Mouse (Mus musculus): ENCODE data around the gene Lmna.

The Lmna gene

DNA sequence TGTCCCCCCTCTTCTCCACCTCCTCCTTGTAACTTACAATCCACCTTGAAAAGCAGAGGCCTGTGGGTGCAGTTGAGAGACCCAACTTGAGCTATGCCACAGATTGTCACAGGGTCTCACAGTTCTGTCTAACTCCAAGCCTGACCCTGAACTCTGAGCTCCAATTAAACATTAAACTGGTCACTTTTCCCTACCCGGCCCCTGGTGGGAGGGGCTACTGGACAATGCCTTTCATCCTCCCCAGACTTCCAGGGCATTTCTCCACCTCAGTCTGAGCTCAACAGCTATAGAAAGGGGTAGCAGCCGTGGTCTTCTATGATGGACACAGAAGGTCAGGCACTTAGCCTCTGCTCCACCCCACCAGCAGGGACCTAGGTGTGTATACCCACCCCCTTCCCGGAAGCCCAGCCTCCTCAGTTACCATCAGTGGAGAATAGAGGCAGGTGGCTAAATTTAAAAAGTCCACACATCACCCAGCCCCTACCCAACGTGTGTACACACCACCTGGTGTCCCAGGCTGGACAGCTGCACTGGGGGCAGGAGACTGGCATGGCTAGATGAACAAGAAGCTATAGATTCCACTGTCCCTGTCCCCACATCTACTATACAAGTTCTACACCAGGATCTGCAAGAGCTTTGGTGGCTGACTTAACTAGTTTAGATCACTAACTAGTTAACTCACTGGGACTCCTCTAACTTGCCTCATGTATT lies 8.9 kb downstream of the Lmna start:
- DNase-seq (ENCODE audit: low spot score in 2 of 2): no peak

DNA sequence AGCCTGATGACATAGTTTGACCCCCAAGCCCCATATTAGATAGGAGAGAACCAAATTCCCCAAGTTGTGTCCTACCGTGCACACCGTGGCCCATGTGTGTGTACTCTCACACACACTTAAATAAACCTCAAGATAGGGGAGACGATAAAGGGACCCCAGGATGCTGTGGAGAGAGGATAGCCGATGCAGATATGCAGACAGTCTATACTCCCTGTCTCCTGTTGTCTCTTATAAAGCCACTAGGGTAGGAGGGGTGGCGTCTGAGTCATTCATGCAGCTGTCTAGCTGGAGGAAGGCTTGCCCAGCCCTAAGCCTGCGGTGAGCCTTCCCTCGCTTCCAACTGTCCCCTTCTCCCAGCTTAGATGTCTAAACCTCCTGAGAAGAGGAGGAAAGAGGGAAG lies 9.7 kb downstream of the Lmna start:
- no peak for DNase-seq (ENCODE audit: low spot score in 2 of 2)

DNA sequence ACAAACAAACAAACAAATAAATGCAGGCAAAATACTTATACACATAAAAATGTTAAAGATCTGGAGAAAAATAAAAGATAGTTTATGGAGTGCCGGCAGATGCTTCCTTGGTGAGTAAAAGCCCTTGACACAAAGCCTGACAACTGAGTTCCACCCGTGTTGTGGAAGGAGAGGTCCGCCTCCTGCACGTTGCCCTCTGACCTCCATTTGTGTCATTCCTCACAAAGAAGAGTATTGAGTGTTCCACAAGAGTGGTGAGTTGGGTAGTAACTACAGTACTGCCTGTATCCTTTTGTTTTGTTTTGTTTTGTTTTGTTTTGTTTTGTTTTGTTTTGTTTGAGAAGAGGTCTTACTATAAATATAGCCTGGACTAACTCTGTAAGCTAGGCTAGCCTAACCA lies 10.2 kb downstream of the Lmna start:
- no peak for DNase-seq (ENCODE audit: low spot score in 2 of 2)

DNA sequence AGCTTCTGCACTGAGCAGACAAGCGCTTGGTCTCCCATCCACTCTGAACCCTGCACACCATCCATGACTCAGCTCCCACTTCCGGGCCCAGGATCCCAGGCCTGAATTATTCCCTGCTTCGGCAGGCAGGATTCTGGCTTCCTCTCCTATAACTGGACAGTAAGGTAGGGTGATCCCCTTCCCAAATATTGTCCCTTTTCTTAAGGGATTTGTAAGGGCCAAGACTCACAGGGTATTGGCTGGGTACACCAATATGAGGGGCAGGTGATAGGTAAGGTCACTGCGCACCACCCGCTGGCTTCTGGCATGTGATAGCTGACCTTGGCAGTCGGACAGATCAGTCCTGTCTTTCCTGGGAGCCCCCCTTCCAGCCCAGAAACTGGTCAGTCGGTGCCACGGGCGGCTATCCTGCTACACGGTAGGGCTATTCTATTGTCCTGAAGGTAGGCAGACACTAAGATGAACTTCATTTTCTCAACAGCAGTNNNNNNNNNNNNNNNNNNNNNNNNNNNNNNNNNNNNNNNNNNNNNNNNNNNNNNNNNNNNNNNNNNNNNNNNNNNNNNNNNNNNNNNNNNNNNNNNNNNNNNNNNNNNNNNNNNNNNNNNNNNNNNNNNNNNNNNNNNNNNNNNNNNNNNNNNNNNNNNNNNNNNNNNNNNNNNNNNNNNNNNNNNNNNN lies 13.9 kb downstream of the Lmna start:
- DNase-seq (ENCODE audit: low spot score in 2 of 2): no peak

DNA sequence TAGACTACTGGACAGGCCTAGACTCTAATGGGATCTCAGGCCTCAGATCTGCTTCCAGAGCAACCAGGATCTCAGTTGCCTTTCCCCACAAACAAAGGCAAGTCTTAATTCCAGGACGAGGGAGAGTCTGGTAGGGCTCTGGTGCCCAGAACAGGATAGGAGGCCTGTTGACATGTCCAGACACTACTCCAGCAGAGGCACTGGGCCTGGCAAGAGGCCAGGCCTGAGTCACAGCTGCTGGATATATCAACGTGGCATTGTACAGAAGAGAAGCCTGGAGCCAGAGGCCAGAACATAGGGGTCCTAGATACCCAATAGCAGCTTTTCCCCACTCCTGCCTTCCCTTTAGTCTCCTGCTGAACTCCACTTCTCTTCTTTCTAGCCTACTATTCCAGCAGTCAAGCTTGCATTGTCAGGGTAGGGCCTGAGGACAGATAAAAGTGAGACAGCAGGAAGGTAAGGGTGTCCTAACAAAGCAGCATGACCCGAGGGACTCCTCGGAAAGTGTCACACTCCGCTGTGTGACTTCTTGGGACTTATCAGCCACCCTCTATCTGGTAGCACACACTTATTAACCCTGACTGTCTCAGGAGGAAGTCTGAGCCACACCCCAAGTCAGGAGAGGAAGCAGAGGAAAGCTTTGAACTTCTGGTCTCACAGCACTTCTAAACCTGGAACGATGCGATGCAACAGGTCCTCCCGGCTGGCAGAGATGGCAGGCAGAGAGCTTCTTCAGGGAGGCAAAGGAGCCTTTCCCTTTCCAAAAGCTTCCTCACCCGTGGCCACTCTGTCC lies 14.7 kb downstream of the Lmna start:
- DNase-seq (ENCODE audit: low spot score in 2 of 2): no peak

DNA sequence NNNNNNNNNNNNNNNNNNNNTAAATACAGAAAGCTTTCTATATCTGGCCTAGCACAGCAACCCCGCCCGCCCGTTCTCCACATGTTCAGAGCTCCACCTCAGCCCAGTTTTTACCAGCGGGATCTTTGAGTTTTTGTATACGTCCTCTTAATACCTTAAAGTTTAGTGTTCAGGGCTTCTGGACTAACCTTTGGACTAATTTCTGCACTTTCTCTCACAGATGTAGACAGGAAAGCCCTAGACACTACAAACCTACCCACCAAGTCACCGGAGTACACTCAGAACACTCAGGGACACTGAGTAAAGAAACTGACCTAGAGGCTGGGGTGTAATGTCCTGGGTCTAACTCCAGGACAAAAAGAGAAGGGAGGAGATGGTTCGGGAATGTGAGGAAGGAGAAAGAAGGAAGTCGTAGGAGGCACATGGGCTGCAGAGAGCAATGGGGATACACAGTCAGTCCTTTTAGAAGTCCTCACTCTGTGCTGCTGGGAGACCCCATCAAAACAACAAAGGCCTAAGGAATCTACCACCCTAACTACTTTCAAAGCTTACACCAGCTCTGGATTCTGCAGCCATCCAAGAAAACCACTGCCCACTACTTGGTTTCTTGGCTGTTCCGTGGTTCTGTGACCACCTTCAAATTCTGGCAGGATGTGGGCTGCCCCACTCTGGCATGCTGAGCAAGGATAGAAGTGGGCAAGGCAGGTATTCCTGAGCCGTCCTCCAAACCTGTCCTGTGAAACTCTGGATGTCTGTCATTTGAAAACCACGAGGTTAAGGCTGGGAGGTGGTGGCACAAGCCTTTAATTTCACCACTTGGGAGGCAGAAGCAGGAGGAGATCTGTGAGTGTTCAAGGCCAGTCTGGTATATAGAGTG lies 15.8 kb downstream of the Lmna start:
- DNase-seq (ENCODE audit: low spot score in 2 of 2): no peak

DNA sequence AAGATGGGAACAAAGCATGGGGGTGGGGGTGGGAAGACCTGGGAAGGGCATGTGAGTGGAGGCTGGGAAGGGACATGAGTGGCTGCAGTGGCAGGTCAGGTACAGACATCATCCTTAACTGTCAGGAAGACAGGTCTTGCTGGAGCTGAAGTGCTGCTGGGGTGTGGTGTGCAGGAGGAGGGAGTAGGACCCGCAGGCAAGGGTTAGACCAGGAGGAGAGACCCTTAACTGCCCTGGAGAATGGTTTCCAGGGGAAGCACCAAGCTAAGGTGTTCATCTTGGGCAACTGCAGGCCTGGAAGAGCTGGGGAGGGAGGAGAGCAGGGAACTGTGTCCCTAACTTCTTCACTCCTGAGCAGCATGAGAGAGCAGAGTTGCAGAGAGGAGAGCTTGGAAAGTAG lies 22.4 kb downstream of the Lmna start:
- no peak for DNase-seq (ENCODE audit: low spot score in 2 of 2)

DNA sequence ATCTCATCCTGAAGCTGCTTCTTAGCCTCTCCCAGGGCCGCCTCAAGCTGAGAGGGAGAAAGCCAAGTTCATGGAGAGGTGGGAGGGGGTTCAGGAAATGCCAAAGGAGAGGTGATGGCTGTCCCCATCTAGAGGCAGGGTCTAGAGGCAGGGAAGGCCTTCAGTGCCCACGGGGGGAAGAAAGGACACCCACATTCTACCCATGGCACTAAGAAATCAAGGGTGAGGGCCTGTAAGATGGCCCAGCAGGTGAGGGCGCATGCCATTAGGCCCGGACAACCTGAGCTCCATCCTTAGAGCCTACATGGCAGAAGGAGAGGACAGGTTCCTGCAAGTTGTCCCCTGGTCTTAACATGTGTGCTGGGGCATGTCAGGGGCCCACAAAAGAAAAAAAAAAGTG lies 22.9 kb downstream of the Lmna start:
- no peak for DNase-seq (ENCODE audit: low spot score in 2 of 2)

DNA sequence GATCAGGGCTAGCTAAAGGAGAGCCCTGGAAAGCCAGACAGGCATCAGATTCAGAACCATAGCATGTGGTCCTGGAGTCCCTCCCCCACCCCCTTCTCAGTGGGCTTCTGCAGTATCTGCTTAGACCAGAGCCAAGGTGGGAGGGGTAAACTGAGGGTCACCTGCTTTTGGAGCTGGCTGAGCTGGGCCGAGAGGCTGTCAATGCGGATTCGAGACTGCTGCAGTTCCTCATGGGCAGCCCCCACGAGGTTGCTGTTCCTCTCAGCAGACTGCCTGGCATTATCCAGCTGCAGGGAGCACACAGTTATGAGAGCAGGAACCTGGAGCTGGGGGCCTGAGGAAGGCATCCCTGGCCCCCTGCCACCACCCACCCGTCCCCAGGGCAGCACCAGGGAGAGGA lies 23.7 kb downstream of the Lmna start:
- DNase-seq (ENCODE audit: low spot score in 2 of 2): no peak

DNA sequence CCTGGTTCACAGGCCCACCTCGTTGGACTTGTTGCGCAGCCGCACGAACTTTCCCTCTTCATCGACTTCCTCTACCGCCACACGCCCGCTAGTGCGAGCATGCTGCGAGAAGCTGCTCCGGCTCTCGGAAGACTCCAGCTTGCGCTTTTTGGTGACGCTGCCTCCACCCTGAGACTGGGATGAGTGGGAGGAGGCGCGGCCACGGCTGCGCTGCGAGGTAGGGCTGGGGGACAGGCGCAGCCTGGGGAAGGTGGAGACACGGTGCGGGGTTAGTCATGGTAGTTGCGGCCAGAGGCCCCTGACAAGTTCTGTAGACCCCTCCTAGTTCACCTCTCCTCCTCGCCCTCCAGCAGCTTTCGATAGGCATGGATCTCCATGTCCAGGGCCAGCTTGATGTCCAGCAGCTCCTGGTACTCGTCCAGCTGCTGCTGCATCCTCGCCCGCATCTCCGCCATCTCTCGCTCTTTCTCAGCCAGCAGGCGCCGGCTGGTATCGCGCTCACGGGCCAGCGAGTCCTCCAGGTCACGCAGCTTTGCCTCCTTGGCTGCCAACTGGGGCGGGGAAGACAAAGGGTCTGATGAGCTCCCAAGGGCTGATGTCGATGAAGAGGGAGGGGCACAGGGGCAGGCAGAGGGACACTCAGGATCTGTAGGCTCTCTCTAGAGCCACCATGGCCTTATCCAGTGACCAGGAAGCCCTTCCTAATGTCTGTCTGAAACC lies 25.0 kb downstream of the Lmna start:
- peak; percentile 24 to 45 for DNase-seq (ENCODE audit: low spot score in 2 of 2)

DNA sequence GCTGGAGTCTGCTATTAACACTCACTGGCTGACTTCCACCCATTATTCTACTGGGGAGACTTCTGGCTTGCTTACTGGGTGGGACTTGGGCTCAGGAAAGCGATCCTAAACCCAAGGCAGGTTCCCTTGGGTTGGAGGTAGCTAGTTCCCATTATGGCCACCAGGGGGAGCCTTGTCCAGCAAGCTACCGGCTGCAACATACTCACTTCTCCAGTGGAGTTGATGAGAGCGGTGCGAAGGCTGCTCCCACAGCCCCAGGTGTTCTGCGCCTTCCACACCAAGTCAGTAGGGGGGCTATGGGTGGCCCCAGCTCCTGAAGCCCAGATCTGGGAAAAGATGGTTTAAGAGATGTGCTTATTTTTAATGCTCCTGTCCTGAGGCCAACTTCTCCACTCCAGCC lies 26.1 kb downstream of the Lmna start:
- DNase-seq (ENCODE audit: low spot score in 2 of 2): peak; percentile 67 to 83

DNA sequence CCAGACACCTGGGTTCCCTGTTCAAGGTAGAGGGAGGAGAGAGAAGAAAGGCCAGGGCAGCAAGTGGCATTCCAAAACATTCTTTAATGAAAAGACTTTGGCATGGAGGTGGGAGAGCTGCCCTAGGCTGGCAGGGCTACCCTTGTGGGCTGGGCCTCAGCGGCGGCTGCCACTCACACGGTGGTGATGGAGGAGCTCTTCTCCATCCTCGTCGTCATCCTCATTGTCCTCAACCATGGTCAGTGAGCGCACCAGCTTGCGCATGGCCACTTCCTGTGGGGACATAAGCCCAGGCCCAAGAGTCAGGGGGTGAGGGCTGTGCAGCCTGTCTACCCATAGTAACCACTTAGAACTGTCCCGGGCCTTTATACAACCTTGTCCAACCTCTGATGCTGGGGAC lies 26.6 kb downstream of the Lmna start:
- no peak for DNase-seq (ENCODE audit: low spot score in 2 of 2)

DNA sequence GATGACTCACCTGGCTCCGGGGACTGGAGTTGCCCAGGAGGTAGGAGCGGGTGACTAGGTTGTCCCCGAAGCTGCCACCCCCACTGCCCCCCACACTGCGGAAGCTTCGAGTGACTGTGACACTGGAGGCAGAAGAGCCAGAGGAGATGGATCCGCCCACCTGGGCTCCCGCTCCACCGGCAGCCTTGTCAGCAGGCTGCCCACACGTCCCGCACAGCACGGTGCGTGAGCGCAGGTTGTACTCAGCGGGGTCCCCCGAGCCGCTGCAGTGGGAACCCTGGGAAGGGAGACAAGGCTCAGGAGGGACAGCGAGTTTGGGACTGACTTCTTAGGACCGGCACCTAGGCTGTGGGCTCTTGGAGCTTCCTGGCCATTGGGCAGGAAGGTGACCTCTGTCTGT lies 27.4 kb downstream of the Lmna start:
- no peak for DNase-seq (ENCODE audit: low spot score in 2 of 2)

DNA sequence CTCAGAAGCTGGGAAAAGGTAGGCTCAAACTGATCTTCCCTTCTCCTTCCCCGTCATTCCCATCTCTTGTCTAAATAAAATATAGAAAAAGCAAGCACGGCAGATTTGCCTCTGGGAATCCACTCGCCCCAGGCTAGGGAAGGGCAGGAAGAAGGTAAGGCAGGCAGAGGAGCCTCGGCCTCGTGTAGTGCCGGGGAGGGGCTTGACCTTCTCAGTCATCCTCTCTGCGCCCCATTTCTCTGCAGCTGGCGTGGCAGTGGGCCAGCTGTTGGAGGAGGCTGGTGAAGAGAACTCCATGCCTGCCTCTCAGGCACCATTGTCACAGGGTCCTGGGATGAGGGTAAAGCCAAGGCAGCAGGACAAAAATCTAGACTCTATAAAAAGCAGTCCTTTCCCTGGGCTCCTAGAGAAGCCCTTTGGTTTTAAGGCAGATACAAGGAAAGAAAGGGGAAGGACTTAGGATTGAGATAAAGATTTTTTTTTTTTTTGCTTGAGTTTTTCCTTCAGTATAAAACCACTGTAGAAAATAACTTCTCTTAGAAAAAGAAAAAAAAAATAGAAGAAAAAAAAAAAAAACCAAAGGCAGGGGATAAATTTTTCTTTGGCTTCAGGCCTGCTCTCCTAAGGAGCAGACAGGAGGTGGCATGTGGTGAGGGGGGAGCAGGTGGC lies 28.2 kb downstream of the Lmna start:
- DNase-seq (ENCODE audit: low spot score in 2 of 2): no peak

DNA sequence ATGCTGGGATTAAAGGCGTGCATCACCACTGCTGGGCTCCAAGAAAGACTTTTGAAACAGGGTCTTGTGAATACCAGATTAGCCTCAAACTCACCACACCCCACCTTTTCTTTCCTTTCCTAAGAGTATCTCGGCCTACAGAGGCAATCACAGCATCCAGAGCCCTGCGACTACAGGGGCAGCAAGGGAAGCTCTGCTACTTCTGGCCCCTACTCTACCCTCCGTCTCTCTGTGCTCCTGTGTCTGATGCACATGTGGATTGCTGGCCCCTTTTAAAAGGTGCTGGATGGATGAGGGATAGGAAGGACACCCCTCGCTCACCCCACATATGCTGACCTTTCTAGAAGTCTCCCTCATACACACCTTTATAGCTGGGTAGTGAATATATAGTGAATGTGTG lies 29.1 kb downstream of the Lmna start:
- no peak for DNase-seq (ENCODE audit: low spot score in 2 of 2)

DNA sequence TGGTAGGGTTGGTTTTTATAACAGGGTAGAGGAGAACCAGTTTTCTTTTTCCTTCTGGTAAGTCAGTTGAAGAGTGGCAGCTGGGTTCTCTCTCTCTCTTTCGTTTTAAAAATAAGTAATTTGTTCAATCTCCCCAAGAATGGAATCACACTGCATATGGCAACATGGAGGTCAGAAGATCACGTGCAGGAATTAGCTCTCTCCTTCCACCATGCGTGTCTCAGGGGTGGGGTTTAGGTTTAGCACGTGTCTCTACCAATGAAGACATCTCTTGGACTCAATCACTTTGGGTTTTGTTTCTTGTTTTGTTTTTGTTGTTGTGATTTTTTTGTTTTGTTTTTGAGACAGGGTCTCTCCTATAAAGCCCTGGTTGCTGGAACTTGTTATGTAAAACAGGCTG lies 29.9 kb downstream of the Lmna start:
- DNase-seq (ENCODE audit: low spot score in 2 of 2): no peak

DNA sequence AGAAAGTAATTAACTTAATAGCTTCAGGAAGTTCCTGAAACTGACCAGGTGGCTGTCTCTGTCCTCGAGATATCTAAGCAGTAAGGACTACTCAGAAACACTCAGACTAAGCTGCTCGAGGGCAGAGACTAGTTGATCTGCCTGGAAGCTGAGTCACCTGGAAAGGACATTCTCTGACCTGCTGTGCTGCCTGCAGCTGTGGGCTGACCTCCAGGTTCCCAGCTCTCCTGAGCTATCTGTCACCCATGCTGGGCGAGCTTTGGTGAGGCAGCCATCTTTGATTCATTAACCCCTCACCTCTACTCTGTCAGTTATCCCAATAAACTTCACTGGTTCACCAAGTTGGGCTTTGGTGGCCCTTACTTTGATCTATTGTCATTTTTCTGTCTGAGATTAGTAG lies 30.6 kb downstream of the Lmna start:
- DNase-seq (ENCODE audit: low spot score in 2 of 2): no peak

DNA sequence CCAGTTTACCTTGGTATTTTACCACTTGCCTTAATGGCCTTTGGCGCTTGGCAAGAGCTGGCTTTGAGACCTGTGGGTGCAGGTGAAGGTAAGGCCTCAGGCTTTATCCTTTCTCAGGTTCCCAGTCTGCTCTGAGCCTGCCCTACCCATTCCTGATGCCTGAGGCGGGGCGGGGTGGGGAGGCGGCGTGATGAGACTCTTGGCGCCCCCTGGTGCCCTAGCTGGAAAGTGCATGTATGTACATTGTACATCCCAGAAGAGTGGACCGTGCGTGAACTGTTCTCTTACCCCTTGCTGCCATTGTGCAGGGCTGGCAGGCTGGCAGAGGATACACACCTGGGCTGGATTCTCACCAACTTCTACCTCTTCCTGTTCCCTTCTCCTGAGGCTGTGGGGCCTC lies 32.0 kb downstream of the Lmna start:
- peak; percentile 48 to 83 for DNase-seq (ENCODE audit: low spot score in 2 of 2)

DNA sequence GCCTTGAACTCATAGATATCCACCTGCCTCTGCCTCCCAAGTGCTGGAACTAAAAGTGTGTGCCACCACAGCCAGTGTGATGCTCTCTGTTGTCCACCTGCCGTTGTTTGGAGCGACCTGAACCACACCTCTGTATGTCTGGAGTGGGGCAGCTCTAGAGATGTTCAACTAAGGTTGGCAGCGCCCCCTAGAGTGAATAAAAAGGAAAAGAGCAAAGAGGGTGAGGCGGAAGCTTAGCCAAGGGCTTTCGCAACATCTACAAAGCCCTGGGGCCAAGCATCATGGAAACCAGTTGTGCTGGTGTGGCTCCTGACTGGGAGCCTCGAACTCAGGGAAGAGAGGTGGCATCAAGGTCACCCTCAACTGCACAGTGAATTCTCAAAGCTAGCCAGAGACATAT lies 33.4 kb downstream of the Lmna start:
- DNase-seq (ENCODE audit: low spot score in 2 of 2): no peak

DNA sequence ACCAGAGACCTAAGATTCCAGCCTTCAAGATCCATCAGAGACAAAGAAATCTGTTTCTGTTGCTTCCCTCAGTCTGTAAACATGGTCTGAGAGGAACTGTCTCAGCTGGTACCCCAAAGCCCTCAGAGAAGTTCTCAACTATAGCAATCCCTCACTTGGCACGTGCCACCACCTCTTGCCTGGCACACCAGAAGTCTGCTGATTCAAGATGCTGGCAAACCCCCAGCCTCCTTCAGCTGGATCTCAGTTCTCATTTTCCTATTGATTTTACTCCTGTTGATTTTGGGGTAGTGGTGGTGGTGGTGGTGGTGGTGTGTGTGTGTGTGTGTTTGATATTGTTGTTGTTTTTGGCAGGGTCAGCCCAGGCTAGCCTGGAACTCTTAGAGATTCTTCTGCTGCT lies 36.2 kb downstream of the Lmna start:
- no peak for DNase-seq (ENCODE audit: low spot score in 2 of 2)

DNA sequence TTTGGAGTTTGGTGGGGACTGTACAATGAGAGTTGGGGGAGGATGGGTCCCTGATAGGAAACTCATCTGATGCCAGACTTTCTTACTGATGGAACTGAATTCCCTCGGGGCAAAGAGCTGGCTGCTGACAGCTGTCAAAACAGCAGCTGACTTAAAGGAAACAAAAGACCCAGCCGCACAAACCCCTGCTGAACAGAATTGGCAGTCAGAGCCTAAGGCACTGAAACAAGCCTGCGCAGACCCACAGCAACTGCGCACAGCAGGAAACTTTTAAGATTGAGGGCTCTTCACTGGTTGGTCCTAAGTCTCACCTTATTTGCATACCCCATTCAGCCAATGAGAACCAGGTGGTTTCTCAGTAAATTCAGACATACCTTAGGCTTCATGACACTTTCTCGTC lies 36.7 kb downstream of the Lmna start:
- no peak for DNase-seq (ENCODE audit: low spot score in 2 of 2)

All from thymus, postnatal 10 days (tissue).